In genomic region chr6:98688624-98689023, GRCm38 (mm10) we compare ENCODE assay signal across 24 mouse cellular contexts.
A peak's percentile ranks its signal among the peaks of the same experiment; 100 is the strongest.
DNase-seq lines count a peak whose midpoint lies in the region; ATAC-seq and TF ChIP-seq lines count a peak whose summit lies in the region.
"Had no signal": no experiment of that assay in that cellular context is flagged by ENCODE, and none has a peak within 500 bp of the region (broad histone marks: within the 10 kb centered on the region; RNA-seq: fewer than 3 reads in every experiment).

No protein-coding gene starts in this region.

- H3K9ac ChIP-seq in heart, adult 2 months (ENCODE audit: low read depth, low read length) = no peak overlapping the region
- H3K9ac ChIP-seq in CH12.LX (ENCODE audit: insufficient read depth, low read depth) (no peak overlapping the region), ES-E14 (ENCODE audit: insufficient read depth, low read depth, low read length, poor library complexity, severe bottlenecking) (no peak overlapping the region), MEL (ENCODE audit: control insufficient read depth, low read depth, low read length, poor library complexity, severe bottlenecking) (no peak overlapping the region)
- no peak overlapping the region for H3K9ac ChIP-seq in stomach, postnatal 0 days (ENCODE audit: low read length)

- no peaks in the 10 kb centered on the region for H3K36me3 ChIP-seq in heart, adult 2 months (ENCODE audit: control insufficient read depth, insufficient read depth, low read length)
- no peaks in the 10 kb centered on the region for H3K36me3 ChIP-seq in CH12.LX (replicated peaks in 1 of 2; ENCODE audit: control insufficient read depth in 1 of 2, insufficient read depth in 1 of 2, low read length in 1 of 2)
- no peaks in the 10 kb centered on the region for H3K36me3 ChIP-seq in ES-E14 (ENCODE audit: control insufficient read depth, insufficient read depth, low read length, poor library complexity, severe bottlenecking)
- no peaks in the 10 kb centered on the region for H3K36me3 ChIP-seq in MEL (ENCODE audit: control insufficient read depth in 1 of 2, insufficient read depth in 2 of 2, low read length in 2 of 2)
- H3K36me3 ChIP-seq in stomach, postnatal 0 days (ENCODE audit: control insufficient read depth, insufficient read depth, low read length) = no peaks in the 10 kb centered on the region
- H3K36me3 ChIP-seq: G1E had no signal

- dilution Hi-C loops in CH12.LX (cut with MboI; ENCODE audit: extremely low pct_ligation_motif_present, extremely low pct_unique_long_range_greater_than_20kb, low sequenced_read_pairs) = no loop called here

- H3K9me3 ChIP-seq in CH12.LX (replicated peaks; ENCODE audit: low read length) (no peaks in the 10 kb centered on the region), ES-E14 (ENCODE audit: control insufficient read depth, insufficient read depth, low read depth, low read length) (no peaks in the 10 kb centered on the region), MEL (replicated peaks; ENCODE audit: insufficient read depth, low read length) (no peaks in the 10 kb centered on the region)
- H3K9me3 ChIP-seq in stomach, postnatal 0 days (ENCODE audit: control insufficient read depth, low read length) = no peaks in the 10 kb centered on the region

- no peaks in the 10 kb centered on the region for H3K4me1 ChIP-seq in heart, adult 2 months (ENCODE audit: control insufficient read depth, insufficient read depth, low read length)
- H3K4me1 ChIP-seq in CH12.LX (ENCODE audit: control insufficient read depth in 1 of 2, insufficient read depth in 2 of 2) (no peaks in the 10 kb centered on the region), ES-E14 (ENCODE audit: control insufficient read depth in 2 of 2, insufficient read depth in 2 of 2, low read length in 2 of 2, poor library complexity in 1 of 2) (no peaks in the 10 kb centered on the region), MEL (ENCODE audit: control insufficient read depth in 1 of 2, insufficient read depth in 2 of 2, low read length in 2 of 2) (no peaks in the 10 kb centered on the region)
- H3K4me1 ChIP-seq in stomach, postnatal 0 days (replicated peaks; ENCODE audit: control insufficient read depth, insufficient read depth) = no peaks in the 10 kb centered on the region

- no peak for TF ChIP-seq EP300 in heart, adult 2 months (IDR thresholded peaks at IDR 0.05; ENCODE audit: insufficient read depth, low read depth, low read length)
- TF ChIP-seq EP300 in CH12.LX (IDR thresholded peaks at IDR 0.05; ENCODE audit: low read length) (no peak), MEL (IDR thresholded peaks at IDR 0.05; ENCODE audit: low read depth in 1 of 2, low read length in 2 of 2) (no peak)
- TF ChIP-seq EP300 in stomach, postnatal 0 days (optimal IDR thresholded peaks at IDR 0.05) = no peak

- WGBS in heart, adult 2 months = 83% methylated on average over 2 of the region's 2 CpGs
- WGBS in stomach, postnatal 0 days = 85% methylated on average over 2 of the region's 2 CpGs

- intact Hi-C loops in heart, adult 2 months (cut with DNase I) = no loop called here

- no peak overlapping the region for H3K27ac ChIP-seq in heart, adult 2 months
- no peak overlapping the region for H3K27ac ChIP-seq in CH12.LX (ENCODE audit: insufficient read depth, low read depth)
- H3K27ac ChIP-seq in ES-E14 (ENCODE audit: insufficient read depth, low read depth, low read length, poor library complexity, severe bottlenecking) = no peak overlapping the region
- H3K27ac ChIP-seq in MEL (ENCODE audit: control insufficient read depth, low read depth, low read length) = no peak overlapping the region
- no peak overlapping the region for H3K27ac ChIP-seq in stomach, postnatal 0 days (replicated peaks)

- in situ Hi-C loops in CH12.LX (cut with MboI; ENCODE audit: low pct_ligation_motif_present, low pct_unique_long_range_greater_than_20kb, low sequenced_read_pairs) = no loop called here
- in situ Hi-C loops in ES-E14 (cut with MboI; ENCODE audit: low sequenced_read_pairs in 2 of 2, unreplicated experiment in 2 of 2) = no loop called here

- no peaks in the 10 kb centered on the region for H3K79me2 ChIP-seq in heart, adult 2 months (replicated peaks; ENCODE audit: control insufficient read depth, insufficient read depth, low read length)
- H3K79me2 ChIP-seq in CH12.LX (replicated peaks; ENCODE audit: control insufficient read depth, extremely low read depth, insufficient read depth, poor library complexity, severe bottlenecking) (no peaks in the 10 kb centered on the region), MEL (ENCODE audit: control insufficient read depth, insufficient read depth, low read length, poor library complexity) (no peaks in the 10 kb centered on the region)

- H3K4me2 ChIP-seq in CH12.LX (ENCODE audit: insufficient read depth, low read depth, poor library complexity, severe bottlenecking) = no peak overlapping the region
- H3K4me2 ChIP-seq in stomach, postnatal 0 days (replicated peaks; ENCODE audit: low read depth) = no peak overlapping the region

- no peaks in the 10 kb centered on the region for H3K27me3 ChIP-seq in heart, adult 2 months (ENCODE audit: control insufficient read depth, insufficient read depth, low read length)
- H3K27me3 ChIP-seq in CH12.LX (replicated peaks) (no peaks in the 10 kb centered on the region), MEL (ENCODE audit: control insufficient read depth in 1 of 2, insufficient read depth in 2 of 2, low read length in 2 of 2) (peaks cover 0 to 1% of the 10 kb centered on the region in 2 experiments; a peak in 1 of 4 replicates)
- H3K27me3 ChIP-seq in stomach, postnatal 0 days (ENCODE audit: control insufficient read depth, insufficient read depth, low read length) = no peaks in the 10 kb centered on the region

- no peak for TF ChIP-seq POLR2A in heart, adult 2 months (IDR thresholded peaks at IDR 0.05; ENCODE audit: insufficient read depth, low read depth, low read length)
- TF ChIP-seq POLR2A in CH12.LX (IDR thresholded peaks at IDR 0.05; ENCODE audit: low read depth, low read length) (no peak), MEL (IDR thresholded peaks at IDR 0.05; ENCODE audit: control insufficient read depth in 1 of 2, insufficient read depth in 1 of 2, low read depth in 1 of 2, low read length in 2 of 2, poor library complexity in 1 of 2) (no peak)

- no peak overlapping the region for H3K4me3 ChIP-seq in heart, adult 2 months
- no peak overlapping the region for H3K4me3 ChIP-seq in CH12.LX (replicated peaks in 1 of 3; ENCODE audit: low read depth in 2 of 3, low read length in 2 of 3, poor library complexity in 1 of 3)
- no peak overlapping the region for H3K4me3 ChIP-seq in ES-E14 (ENCODE audit: insufficient read depth in 1 of 2, low read depth in 1 of 2, low read length in 2 of 2, poor library complexity in 1 of 2, severe bottlenecking in 1 of 2)
- H3K4me3 ChIP-seq in MEL (ENCODE audit: control insufficient read depth in 1 of 2, insufficient read depth in 1 of 2, low read depth in 2 of 2, low read length in 2 of 2) = no peak overlapping the region
- no peak overlapping the region for H3K4me3 ChIP-seq in stomach, postnatal 0 days (ENCODE audit: low read depth, low read length)

- TF ChIP-seq RAD21 in CH12.LX (IDR thresholded peaks at IDR 0.05; ENCODE audit: low read depth, low read length) = no peak
- no peak for TF ChIP-seq RAD21 in MEL (IDR thresholded peaks at IDR 0.05; ENCODE audit: low read depth, low read length)

- DNase-seq in heart, adult 11 months = peak; percentile 33
- no peak for DNase-seq in heart, adult 2 months
- DNase-seq in CH12.LX (ENCODE audit: extremely low read depth) = no peak
- DNase-seq in ES-E14 (ENCODE audit: low read depth, low spot score) = no peak
- no peak for DNase-seq in MEL (ENCODE audit: low read depth, low spot score)
- no peak for DNase-seq in stomach, postnatal 0 days (ENCODE audit: low spot score)
- DNase-seq in gastrocnemius, adult 8-10 months (ENCODE audit: low spot score in 2 of 2) = no peak
- no peak for DNase-seq in kidney, adult 9 months
- DNase-seq: adrenal gland, adult 2 months; adrenal gland, adult 8-10 months; adrenal gland, postnatal 10 days; adrenal gland, postnatal 14 days; adrenal gland, postnatal 25 days; adrenal gland, postnatal 36 days; B cell, adult 2 months; cerebellum, adult 11 months; cerebellum, adult 11-12 months; cerebellum, adult 18-20 months; cerebellum, adult 2 months; cerebellum, adult 8-10 months had no signal

- no peak for TF ChIP-seq CTCF in heart, adult 2 months (IDR thresholded peaks at IDR 0.05)
- TF ChIP-seq CTCF in CH12.LX (conservative IDR thresholded peaks at IDR 0.05 in 1 of 2, IDR thresholded peaks at IDR 0.05 in 1 of 2; ENCODE audit: low read depth in 2 of 2, low read length in 2 of 2) (no peak), MEL (IDR thresholded peaks at IDR 0.05 in 2 of 3, conservative IDR thresholded peaks at IDR 0.05 in 1 of 3; ENCODE audit: control insufficient read depth in 1 of 3, insufficient read depth in 1 of 3, low read depth in 2 of 3, low read length in 3 of 3, poor library complexity in 1 of 3, severe bottlenecking in 1 of 3) (no peak)
- TF ChIP-seq CTCF in stomach, postnatal 0 days (IDR thresholded peaks at IDR 0.05; ENCODE audit: low read depth) = no peak

- no peak for ATAC-seq in stomach, postnatal 0 days (ENCODE audit: low FRiP score, low TSS enrichment)
- ATAC-seq: activated CD4-positive, CD25-positive, alpha-beta regulatory T cell, adult 4 months; CD4-positive, CD25-positive, alpha-beta regulatory T cell, adult 4 months; Patski had no signal

TF ChIP-seq in CH12.LX, 34 proteins besides CTCF, POLR2A, EP300 and RAD21 (continues in another document):
- no peak for TF ChIP-seq ZMIZ1 (IDR thresholded peaks at IDR 0.05; ENCODE audit: low read depth, low read length)
- TF ChIP-seq GABPA (IDR thresholded peaks at IDR 0.05; ENCODE audit: insufficient replicate concordance, low read depth, low read length) = no peak
- no peak for TF ChIP-seq RCOR1 (conservative IDR thresholded peaks at IDR 0.05; ENCODE audit: low read depth, low read length)
- TF ChIP-seq CHD2 (IDR thresholded peaks at IDR 0.05; ENCODE audit: low read length) = no peak
- TF ChIP-seq E2F4 (IDR thresholded peaks at IDR 0.05; ENCODE audit: insufficient replicate concordance, low read depth, low read length) = no peak

TF ChIP-seq in ES-E14, 5 proteins besides CTCF, POLR2A, EP300 and RAD21:
- no peak for TF ChIP-seq CHD2 (IDR thresholded peaks at IDR 0.05; ENCODE audit: low read depth, low read length)
- TF ChIP-seq MAFK (IDR thresholded peaks at IDR 0.05; ENCODE audit: insufficient read depth, low read depth, low read length) = peak; percentile 79

TF ChIP-seq in MEL, 35 proteins besides CTCF, POLR2A, EP300 and RAD21:
- TF ChIP-seq JUND (IDR thresholded peaks at IDR 0.05; ENCODE audit: low read depth, low read length) (no peak), ZKSCAN1 (IDR thresholded peaks at IDR 0.05; ENCODE audit: low read depth, low read length) (no peak), SMC3 (IDR thresholded peaks at IDR 0.05; ENCODE audit: low read depth, low read length) (no peak), NELFE (IDR thresholded peaks at IDR 0.05; ENCODE audit: low read depth, low read length) (no peak), KAT2A (conservative IDR thresholded peaks at IDR 0.05; ENCODE audit: low read depth, low read length) (no peak), POLR2AphosphoS2 (IDR thresholded peaks at IDR 0.05; ENCODE audit: low read length) (no peak), MAFK (IDR thresholded peaks at IDR 0.05; ENCODE audit: borderline replicate concordance, low read depth, low read length) (peak; percentile 32; the same call in 1 of the 2 replicates), ZMIZ1 (IDR thresholded peaks at IDR 0.05; ENCODE audit: low read depth, low read length) (no peak)
